Mouse (Mus musculus) testis, adult 2 months (tissue): ENCODE data around the gene Notum.

Source experiments
- CTCF ChIP-seq: fragments of 200-500 bp; IDR thresholded peaks from 2 replicates; pipeline ENCODE4 v1.5.1; 2012; ENCODE audit warnings: low read depth, mild to moderate bottlenecking, inconsistent platforms, low read length, moderate library complexity; ENCODE audit not compliant: control insufficient read depth, insufficient read depth, insufficient replicate concordance
- POLR2A ChIP-seq: fragments of 200-500 bp; IDR thresholded peaks from 2 replicates; pipeline ENCODE4 v1.6.1; 2012; ENCODE audit warnings: low read depth, mild to moderate bottlenecking, inconsistent platforms, low read length, moderate library complexity; ENCODE audit not compliant: control insufficient read depth

GRCm38 (mm10) chr11:120630881-120631725 is 29.9 kb downstream of the Notum start:
- TF ChIP-seq CTCF (no peak), POLR2A (no peak)
